Mouse (Mus musculus) embryonic stem cell, embryonic (primary cell): Measurements from ENCODE around the gene LTO1.

Experiments used
- CTCF ChIA-PET, 4 experiments: fragments of 300-600 bp in 2 of 4; fragments of 350-600 bp in 2 of 4; sonication (Branson Sonifier 250); formaldehyde crosslinking; loops; one replicate each; lab custom pipeline; 2022; ENCODE audit warnings: inconsistent platforms in 2 of 4; lab: Charles Lee
- POLR2A ChIA-PET, 4 experiments: fragments of 300-600 bp in 2 of 4; fragments of 350-600 bp in 2 of 4; sonication (Branson Sonifier 250); formaldehyde crosslinking; loops; one replicate each; lab custom pipeline; 2022; ENCODE audit warnings: antibody characterized with exemption in 4 of 4, inconsistent platforms in 1 of 4; lab: Charles Lee

The LTO1 gene

DNA sequence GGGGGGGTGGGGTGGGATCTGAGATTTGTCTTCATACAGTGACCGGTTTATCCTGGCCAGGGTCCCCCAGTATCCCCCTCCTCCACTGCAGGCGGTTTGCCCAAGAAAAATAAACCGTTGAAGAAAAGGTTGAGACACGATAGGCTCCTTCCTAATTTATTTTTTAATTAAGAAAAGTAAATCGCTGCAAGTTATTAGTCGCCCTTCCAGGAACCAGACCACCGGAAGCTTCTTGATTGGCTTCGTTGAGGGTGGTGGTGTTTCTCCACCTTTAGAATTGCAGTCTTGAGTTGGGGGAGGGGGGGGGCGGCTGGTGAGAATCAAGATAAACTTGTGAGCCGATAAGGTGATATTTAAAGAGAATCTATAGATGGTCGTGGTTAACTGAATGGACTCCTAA lies 25.7 kb downstream of the LTO1 start:
- ChIA-PET CTCF (interaction anchor here in 3 of 4 experiments (0.6 to 1.8 kb wide), 8 partner anchors 9 to 376 kb away, joined by 3 to 9 read pairs (median 4); no protein-coding TSS in a partner anchor), POLR2A (interaction anchor here (0.5 to 13.1 kb wide), 90 partner anchors 8 to 1927 kb away, joined by 3 to 245 read pairs (median 4); partner anchors contain the start of genes LTO1 (in 2 of the 4), Tpcn2 (in 2 of the 4) and Fadd (in 1 of the 4))

- ChIA-PET CTCF (interaction anchor here in 2 of 4 experiments (0.6 to 1.8 kb wide), 9 partner anchors 10 to 359 kb away, joined by 3 to 9 read pairs (median 4); partner anchors contain the start of genes Fadd (in 1 of the 2) and Tpcn2 (in 1 of the 2)), POLR2A (interaction anchor here in 3 of 4 experiments (0.6 to 13.1 kb wide), 84 partner anchors 7 to 1928 kb away, joined by 3 to 245 read pairs (median 5); partner anchors contain the start of genes LTO1 (in 2 of the 3), Tpcn2 (in 2 of the 3), Fadd (in 1 of the 3) and Fgf3 (in 1 of the 3))
These were observed 26.4 kb downstream of the LTO1 start for GRCm38 (mm10) chr7:144941242-144941831.

DNA sequence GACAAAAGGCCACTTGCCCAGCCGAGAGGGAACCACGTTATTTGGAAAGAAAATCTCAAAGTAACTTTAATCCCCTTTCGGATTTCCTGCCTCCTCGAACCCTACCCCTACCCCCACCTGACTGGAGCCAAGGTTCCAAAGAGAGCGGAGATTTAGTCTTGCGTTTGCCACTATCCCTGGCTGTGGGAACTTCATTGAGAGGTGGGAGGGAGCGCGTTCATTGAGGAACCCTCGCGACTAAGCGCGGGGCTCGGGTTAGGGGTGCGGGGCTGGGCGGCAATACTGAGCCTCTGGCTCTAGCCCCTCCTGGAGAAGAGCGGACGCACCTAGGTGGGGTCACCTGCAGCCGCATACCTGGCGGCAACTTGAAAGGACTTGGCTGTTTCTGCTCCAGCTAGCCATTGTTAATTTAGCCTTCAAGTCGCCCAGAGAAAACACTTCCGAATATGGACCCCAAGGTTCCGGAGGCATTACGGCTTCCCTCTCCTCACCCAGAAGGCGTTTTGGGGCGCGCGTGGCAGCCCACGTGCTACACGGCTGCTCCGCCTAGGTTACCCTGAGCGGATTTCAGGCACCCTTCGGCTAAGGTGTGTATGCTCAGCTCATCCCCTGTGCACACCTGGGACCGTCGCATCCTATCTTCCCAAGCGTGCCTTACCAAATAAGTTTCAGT lies 27.3 kb downstream of the LTO1 start:
- POLR2A ChIA-PET, result interaction anchor here (0.5 to 13.1 kb wide), 67 partner anchors 8 to 362 kb away, joined by 3 to 245 read pairs (median 5); partner anchors contain the start of genes LTO1 (in 2 of the 4), Fadd (in 1 of the 4), Fgf3 (in 1 of the 4) and Tpcn2 (in 1 of the 4)

GRCm38 (mm10) chr7:144942744-144943135 lies 27.8 kb downstream of the LTO1 start:
- POLR2A ChIA-PET, result interaction anchor here in 3 of 4 experiments (0.7 to 13.1 kb wide), 29 partner anchors 9 to 361 kb away, joined by 3 to 245 read pairs (median 7); partner anchors contain the start of genes Fadd (in 1 of the 3) and LTO1 (in 1 of the 3)
- CTCF ChIA-PET, result interaction anchor here in 2 of 4 experiments (0.7 to 0.9 kb wide), 2 partner anchors 34 to 274 kb away, joined by 3 read pairs; no protein-coding TSS in a partner anchor

More for the DNA sequence above, 27.3 kb downstream of the LTO1 start:
- CTCF ChIA-PET, result interaction anchor here in 2 of 4 experiments (0.6 to 1.1 kb wide), 6 partner anchors 34 to 360 kb away, joined by 3 to 5 read pairs (median 3); partner anchors contain the start of genes Fadd (in 1 of the 2) and Tpcn2 (in 1 of the 2)

GRCm38 (mm10) chr7:144943254-144943653 lies 28.4 kb downstream of the LTO1 start:
- ChIA-PET POLR2A (interaction anchor here in 3 of 4 experiments (0.7 to 13.1 kb wide), 24 partner anchors 10 to 361 kb away, joined by 3 to 245 read pairs (median 6); partner anchors contain the start of genes Fadd (in 1 of the 3) and LTO1 (in 1 of the 3)), CTCF (no interaction called here)

DNA sequence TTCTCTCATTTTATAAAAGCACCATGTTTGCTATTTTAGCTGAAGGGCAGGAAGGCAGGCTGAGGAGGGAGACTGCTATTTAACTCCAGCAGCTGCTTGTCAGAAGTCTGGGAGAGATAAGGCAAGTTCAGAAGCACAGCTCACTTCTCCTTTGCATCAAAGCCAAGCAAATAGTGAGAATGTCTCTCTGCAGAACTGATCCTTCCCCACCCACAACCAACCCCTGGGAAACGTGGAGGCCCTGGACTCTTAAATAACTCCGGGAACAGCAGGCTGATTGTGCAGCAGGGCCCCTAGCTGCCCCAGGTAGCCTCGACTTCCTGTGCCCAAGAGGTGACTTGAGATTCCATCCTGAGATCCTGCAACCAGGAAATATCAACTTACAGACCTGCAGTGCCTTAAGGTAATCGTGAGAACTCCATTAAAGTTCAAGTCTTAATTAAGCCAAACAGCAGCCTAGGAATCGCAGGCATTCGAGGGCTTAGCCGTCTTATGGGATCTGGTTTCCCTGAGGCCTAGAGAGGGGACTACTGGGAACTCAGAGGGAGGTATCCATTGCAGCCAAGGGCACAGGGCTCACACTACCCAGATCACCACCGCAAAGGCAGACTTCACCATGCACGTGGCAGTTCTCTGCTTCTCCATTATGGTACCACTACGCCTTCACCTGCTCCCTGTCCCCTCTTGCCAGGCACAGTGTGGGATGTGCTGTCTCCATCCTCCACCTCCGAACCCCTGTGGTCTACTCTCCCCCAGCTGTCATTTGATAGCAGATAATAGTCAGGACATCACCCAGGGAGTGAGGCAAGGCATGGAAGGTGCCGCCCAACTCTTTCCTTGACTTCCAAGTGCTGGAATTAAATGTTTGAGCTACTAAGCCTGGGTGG lies 43.9 kb downstream of the LTO1 start:
- CTCF ChIA-PET, result interaction anchor here in 2 of 4 experiments (0.7 to 1.0 kb wide), 2 partner anchors 15 to 27 kb away, joined by 3 read pairs; no protein-coding TSS in a partner anchor

DNA sequence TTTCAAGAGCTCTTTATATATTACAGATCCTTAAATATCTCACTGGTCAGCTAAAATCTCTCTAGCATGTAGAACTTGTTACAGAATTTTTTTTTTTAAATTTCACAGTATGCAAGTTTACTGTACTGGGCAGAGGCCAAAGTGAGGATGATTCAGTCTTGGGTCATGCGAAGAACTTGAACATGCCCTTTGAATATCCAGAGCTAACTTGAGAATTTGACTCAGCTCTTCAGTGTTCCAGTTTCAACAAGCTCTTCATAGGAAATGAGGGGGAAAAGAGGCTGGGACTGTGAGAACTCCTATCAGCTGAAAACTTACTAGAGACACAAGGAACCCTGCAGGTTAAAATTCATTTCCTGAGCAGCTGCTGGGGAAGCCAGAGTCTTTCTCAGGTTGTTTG lies 49.0 kb downstream of the LTO1 start:
- ChIA-PET CTCF (no interaction called here), POLR2A (interaction anchor here in 1 of 4 experiments (1.0 kb wide), 1 partner anchor 28 kb away, joined by 3 read pairs; no protein-coding TSS in a partner anchor)

More for the DNA sequence above, 43.9 kb downstream of the LTO1 start:
- POLR2A ChIA-PET, result interaction anchor here in 2 of 4 experiments (0.5 to 2.1 kb wide), 4 partner anchors 16 to 207 kb away, joined by 3 to 8 read pairs (median 6); no protein-coding TSS in a partner anchor

DNA sequence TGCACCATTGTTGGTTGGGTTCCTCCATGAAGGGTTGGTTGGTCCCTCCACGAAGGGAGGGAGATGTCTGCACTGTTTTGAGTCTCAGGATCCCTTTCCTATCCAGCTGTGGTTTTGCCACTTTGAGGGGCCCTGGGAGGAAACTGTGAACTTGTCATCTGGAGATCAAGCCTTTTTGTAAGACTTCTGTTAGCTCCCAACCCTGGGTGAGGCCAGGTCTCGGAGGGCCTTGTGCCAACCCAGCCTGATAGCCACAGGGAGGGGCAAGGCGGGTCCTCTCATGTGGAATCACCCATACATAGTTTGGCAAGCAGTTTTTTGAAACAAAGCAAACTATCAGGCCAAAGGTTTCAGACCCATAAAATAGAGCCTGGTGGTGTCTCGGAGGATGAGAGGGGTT lies 49.4 kb downstream of the LTO1 start:
- CTCF ChIA-PET, result no interaction called here
- POLR2A ChIA-PET, result interaction anchor here in 1 of 4 experiments (1.0 kb wide), 1 partner anchor 27 kb away, joined by 3 read pairs; no protein-coding TSS in a partner anchor

GRCm38 (mm10) chr7:144965893-144966292 lies 51.0 kb downstream of the LTO1 start:
- POLR2A ChIA-PET, result interaction anchor here in 1 of 4 experiments (0.9 to 1.0 kb wide), 2 partner anchors 149 to 174 kb away, joined by 3 to 4 read pairs; no protein-coding TSS in a partner anchor
- CTCF ChIA-PET, result no interaction called here

- CTCF ChIA-PET, result interaction anchor here in 3 of 4 experiments (0.6 to 0.7 kb wide), 3 partner anchors 39 to 80 kb away, joined by 3 read pairs; partner anchors contain the start of gene Fgf15 (in 1 of the 3)
- POLR2A ChIA-PET, result interaction anchor here in 3 of 4 experiments (0.6 to 1.6 kb wide), 9 partner anchors 11 to 168 kb away, joined by 3 to 6 read pairs (median 3); no protein-coding TSS in a partner anchor
These were observed 56.3 kb downstream of the LTO1 start for GRCm38 (mm10) chr7:144970997-144971768.

- CTCF ChIA-PET, result interaction anchor here in 2 of 4 experiments (0.6 to 0.7 kb wide), 2 partner anchors 38 to 76 kb away, joined by 3 read pairs; partner anchors contain the start of gene Fgf15 (in 1 of the 2)
- POLR2A ChIA-PET, result interaction anchor here in 3 of 4 experiments (0.6 to 1.6 kb wide), 7 partner anchors 17 to 168 kb away, joined by 3 to 6 read pairs (median 3); no protein-coding TSS in a partner anchor
These were observed 56.9 kb downstream of the LTO1 start for GRCm38 (mm10) chr7:144971769-144972168.

GRCm38 (mm10) chr7:144973461-144973860 lies 58.6 kb downstream of the LTO1 start:
- ChIA-PET CTCF (no interaction called here), POLR2A (interaction anchor here in 2 of 4 experiments (0.5 to 1.4 kb wide), 2 partner anchors 11 to 123 kb away, joined by 3 to 4 read pairs; no protein-coding TSS in a partner anchor)

GRCm38 (mm10) chr7:144977121-144977520 lies 62.2 kb downstream of the LTO1 start:
- ChIA-PET CTCF (no interaction called here), POLR2A (interaction anchor here in 1 of 4 experiments (0.9 to 1.6 kb wide), 2 partner anchors 17 to 36 kb away, joined by 3 to 11 read pairs; partner anchors contain the start of gene Ccnd1)

GRCm38 (mm10) chr7:144979814-144980213 lies 64.9 kb downstream of the LTO1 start:
- CTCF ChIA-PET, result no interaction called here
- POLR2A ChIA-PET, result no interaction called here
